Mouse (Mus musculus) hematopoietic stem cell, adult 5-6 weeks (primary cell): ENCODE results near the gene Gcn1l1. TPM values are rescaled to one million over a fixed set of nuclear protein-coding genes. Genes with fewer than 3 reads are reported as not detected.
A peak's percentile ranks its signal among the peaks of the same experiment; 100 is the strongest.

Experiments
- ATAC-seq, 2 experiments: fragments of 125-278 bp in 1 of 2; replicated peaks in 1 of 2; 2 replicates each; pipeline ENCODE4 v1.8.0; 2016 to 2017; ENCODE audit warnings: inconsistent platforms in 2 of 2, mild to moderate bottlenecking in 2 of 2, moderate number of reproducible peaks in 2 of 2, low read depth in 1 of 2, moderate TSS enrichment in 1 of 2; ENCODE audit not compliant: low FRiP score in 2 of 2, poor library complexity in 2 of 2, severe bottlenecking in 2 of 2, insufficient read depth in 1 of 2, low TSS enrichment in 1 of 2
- total RNA-seq: library from RNA; stranded (forward); fragments of 172-1452, 232-1000 nt; gene quantifications from 2 replicates; pipeline ENCODE4 v1.2.3, GENCODE M21; 2017

The Gcn1l1 gene
- total RNA-seq, 1 experiment from 2014 or later = 31.4 TPM

DNA sequence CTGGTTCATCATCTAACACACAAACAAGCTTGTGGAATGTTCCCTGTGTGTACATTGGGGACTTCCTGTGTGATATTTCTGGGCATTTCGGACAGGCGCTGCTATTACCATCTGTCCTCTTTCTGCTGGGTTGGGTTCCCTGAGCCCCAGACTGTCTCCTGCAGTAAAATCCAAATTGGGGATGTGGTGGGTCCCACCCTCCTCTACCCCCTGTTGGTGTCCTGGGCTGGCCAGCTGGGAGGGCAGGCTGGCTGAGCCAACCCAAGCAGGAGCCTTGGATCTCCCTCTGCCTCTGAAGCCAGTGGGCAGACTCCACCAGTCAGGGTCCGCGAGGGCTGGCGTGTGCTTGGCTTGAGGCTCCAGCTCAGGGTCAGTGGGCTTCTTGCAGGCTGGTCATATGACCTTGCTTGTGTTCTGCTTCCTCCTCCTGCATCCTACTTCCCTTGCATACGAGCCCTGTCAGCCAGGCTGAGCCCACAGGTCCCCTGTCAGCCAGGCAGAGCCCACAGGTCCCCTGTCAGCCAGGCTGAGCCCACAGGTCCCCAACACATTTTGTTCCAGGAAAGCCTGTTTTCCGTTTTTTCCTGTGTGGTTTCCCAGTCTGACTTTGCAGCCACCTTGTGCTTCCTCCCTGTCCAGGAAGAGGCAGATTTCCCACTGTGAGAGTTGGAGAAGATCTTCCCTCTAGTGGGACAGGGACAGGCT, 35.2 kb upstream of the Gcn1l1 start:
- ATAC-seq = peak; percentile 64 to 77

DNA sequence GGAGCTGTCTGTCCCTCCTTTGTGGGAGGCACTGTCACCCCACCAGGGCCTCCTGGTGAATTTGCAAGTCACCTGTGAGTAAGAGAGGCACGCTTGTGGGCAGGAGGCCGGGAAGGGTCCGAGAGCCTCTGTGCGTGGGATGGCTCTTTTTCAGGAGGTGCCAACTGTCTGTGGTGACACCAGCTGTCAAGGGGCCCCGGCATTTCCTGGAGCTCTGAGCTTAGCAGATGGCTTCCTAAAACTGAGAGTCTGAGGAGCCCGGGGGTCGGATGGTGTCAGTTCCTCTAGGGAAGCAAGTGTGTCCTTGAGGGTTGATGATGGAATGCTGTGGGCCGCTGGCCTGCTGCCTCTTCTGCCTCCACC, 34.6 kb upstream of the Gcn1l1 start:
- peak; percentile 17 to 34; a peak in 3 of 4 replicates for ATAC-seq

DNA sequence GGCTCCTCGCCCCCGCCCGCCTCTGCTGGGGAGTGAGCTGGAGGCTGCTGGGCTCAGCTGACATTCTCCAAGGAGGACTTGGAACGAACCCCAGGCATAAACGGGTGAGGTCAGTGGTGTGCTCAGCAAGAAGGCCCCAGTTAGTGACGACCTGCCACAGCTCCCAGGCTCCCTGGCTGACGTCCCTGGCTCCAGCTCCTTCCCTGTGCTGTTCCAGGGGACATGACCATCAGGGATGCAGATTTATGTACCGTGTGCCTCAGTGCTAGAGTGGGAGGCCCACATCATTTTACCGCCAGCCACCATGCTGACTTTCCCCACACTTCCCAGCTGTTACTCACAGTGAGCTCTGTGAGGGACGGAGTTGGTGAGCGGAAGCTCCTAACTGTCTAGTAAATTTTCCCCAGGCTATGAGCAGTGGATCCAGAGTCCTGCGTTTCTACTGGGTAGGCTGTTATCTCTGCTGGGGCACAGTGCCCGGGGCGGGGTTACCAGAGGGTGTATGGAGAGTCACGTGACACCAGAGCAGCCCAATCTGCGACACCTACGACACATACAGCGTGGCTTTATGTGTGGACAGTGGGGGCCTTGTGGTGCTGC, 33.3 kb upstream of the Gcn1l1 start:
- no peak for ATAC-seq

DNA sequence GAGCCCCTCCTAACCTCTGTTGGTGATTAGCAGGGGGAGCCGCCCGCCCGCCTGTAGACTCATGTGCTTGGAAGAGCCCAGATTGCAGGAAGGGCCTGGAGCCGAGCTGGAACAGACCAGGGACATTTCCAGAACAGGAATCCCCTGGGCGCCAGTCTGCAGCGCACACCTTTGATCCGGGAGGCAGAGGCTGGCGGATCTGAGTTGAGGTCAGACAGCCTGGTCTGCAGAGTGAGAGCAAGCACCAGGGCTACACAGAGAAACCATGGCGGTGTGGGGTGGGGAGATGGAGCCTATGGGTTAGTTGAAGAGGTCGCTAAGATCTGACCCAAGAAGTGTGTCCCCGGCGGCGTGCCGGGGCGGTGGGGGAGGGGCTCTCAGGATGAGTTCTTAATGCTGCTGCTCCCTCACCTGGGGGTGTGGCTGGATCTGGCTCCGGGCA, 30.7 kb upstream of the Gcn1l1 start:
- no peak for ATAC-seq

DNA sequence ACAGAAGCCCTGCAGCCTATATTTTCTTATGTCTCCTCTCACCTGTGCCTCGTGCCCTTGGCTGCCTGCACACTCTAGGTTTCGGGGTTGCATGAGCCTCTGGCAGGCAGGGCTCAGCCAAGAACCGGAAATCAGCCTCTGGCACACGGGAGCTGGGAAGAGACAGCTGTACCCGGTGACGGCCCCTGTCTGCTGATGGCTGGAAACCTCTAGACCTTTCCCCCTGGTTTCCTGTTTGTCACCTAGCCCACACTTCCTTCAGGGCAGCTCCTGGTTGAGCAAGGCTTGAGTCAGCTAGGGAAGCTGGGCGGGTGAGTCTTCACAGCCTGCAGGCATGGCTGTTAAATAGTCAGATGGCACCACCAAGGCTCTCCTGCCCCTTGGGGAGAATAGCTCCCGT, 30.2 kb upstream of the Gcn1l1 start:
- peak in 1 of 2 experiments; percentile 22; a peak in 1 of 4 replicates for ATAC-seq

DNA sequence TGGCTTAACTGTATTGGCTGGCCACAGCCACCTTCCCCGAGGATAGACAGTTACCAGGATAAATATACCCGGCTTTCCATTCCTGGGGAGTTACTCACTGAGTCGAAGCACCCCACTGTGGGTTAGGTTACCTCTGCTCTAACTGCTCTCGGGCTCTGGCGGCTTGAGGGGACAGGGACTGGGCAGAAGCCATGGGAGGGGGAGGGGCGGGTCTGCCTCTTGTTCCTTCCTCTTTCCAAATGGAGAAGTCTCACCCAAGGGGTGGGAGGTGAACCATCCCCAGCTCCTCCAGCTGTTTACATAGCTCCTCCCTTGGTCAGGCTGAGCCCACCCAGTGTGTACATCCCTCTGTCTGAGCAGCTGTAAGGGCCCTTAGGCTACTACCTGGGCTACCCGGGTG, 29.4 kb upstream of the Gcn1l1 start:
- ATAC-seq = peak in 1 of 2 experiments; percentile 43; a peak in 3 of 4 replicates

DNA sequence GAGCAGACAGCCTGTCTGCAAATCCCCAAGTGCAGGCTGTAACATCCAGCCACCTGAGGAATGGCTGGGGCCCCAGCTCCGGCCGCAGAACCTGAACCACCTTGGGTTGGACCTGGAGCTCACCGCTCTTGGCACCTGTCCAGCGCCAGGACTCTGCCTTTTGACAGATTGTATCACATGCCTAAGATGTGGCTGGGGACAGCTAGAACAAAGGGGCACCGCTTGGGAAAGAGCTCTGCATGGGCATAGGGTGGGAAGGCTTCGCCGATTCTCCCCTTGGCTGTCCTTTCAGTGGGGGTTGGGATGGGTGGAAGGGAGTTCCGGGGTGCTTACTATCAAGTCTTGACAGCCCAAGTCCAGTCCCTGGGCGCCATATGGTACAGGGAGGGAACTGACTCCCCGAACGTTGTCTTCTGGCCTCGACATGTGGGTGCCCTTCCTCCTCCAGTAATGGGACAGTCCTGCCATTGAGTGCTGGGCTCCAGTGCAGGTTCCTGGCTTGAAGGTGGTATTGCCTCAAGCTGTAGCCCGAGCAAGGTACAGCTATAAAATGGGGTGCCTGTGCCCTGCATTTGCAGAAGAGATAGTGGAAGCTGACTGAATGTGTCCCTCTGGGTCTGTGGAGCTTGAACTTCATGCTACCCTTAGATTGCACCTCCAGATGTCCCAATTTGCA, 26.9 kb upstream of the Gcn1l1 start:
- ATAC-seq = no peak

DNA sequence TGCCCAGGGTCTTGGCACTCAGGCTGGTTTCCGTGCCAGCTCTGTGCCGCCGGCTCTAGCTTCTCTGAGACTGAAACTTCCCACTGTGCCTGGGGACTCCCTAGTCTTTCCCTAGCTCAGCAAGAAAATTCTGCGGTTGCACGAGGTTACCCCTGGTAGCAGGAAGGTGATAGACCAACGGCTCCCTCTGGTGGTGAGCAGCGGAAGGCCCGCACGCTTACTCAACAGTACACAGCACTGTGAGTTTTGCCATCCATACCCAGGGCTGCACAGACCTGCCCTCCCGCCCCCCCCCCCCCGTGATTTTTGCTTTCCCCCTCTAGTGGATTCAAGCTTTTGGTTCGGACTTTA, 26.4 kb upstream of the Gcn1l1 start:
- peak; percentile 54 to 59 for ATAC-seq

DNA sequence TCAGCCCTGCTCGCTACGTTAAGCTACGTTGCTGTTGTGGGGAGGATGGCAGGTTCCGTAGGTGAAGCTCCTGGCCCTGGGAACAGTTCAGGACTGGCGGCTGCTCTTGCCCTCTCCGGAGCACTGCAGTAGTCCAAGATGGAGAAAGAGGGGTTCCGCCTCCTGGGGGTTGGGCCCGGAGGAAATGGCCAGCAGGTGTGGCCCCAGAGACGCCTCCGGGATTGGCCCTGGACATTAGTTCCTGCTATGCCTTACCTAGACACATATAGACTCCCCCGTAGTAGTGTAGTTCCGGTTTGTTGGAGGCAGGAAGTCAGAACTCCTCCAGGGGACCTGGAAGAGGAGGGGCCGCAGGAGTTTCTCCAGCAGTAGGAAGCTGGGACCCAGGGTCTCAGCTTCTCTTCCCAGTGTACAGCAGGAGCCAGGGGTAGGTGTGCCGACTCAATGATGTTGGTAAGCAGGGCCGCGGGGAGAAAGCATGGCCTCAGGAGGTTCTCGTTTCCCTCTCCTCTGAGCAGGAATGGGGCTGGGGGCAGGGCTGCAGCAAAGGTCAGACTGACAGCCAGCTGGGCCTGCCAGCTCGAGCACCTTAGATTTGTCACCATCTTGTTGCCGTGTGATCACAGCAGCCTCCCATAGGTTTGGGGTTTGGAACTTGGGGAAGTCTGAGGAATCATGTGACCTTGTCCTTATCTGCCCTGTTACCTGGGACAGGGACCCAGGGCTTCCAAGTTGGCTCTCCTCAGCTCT, 22.2 kb upstream of the Gcn1l1 start:
- ATAC-seq = peak; percentile 20 to 57; a peak in 2 of 4 replicates

DNA sequence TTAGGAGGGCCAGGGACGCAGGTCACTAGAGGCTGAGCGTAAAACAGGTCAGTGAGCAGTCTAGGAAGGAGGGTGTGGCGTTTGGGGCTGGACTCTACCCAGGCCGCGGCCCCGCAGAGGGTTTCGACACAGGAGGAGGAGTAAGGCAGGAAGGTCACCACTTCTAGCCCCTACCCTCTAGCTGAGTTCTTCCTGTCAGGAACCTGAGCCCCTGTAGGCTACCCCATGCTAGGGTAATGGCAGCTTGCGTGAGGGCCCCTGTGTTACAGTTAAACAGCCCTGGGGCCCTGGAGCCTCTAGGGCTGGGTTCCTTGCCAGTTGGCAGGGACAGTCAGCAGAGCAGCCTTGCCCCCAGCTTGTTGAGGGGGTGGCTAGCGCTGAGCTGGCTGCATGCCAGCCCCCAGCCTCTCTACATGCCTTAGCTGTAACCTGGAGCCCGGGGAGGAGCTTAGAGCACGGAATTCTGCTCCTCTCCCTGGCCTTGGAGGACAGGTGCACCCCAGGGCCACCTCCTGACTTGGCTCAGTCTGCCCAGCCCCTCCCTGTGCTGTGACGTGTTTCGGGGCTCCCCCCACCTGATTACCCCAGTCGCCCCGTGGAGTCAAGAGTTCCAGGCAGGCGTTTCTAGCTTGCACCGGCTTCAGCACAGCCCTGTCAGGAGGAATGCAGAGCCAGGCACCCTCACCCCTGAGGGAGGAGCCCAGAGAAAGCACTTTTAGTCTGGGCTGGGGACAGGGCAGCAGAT, 21.4 kb upstream of the Gcn1l1 start:
- ATAC-seq = peak; percentile 30 to 42

DNA sequence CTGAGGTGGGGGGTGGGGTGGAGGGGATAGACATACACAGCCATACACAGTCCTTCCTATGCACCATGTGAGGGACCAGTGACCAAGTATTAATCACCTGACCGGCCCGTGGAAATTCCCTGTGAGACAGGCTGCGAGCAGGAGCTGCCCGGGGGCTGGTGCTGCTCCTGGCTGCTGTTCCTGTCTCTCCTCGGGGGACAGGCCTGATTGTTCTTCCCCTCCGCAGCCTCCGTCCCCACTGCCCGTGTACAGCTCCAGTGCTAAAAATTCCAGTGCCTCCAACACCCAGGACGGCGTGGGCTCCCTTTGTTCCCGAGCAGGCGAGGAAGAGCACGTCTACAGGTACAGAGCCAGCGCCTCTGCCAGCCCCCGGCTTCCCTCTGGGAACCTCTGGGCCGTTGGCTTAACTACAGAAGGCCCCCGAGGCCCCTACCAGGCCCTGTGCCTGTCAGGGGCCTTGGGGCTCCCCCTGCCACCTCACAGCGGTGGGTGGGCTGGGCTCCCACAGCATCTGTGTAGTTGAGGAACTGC, 20.3 kb upstream of the Gcn1l1 start:
- no peak for ATAC-seq

DNA sequence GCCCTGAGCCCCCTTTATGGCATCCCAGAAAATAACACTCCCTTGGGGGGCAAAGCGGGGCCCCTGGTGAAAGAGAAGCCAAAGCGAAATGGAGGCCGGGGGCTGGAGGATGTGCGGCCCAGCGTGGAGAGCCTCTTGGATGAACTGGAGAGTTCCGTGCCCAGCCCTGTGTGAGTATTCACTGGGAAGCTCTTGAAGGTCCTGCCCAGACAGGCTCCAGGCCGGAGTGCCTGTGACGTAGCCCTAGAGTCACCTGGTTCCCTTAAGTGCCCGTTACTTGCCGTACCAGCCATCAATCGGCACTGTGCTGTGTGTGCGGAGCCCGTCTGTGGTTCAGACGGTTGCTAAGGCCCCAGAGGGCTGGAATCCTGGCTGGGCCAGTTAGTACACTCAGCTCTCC, 19.4 kb upstream of the Gcn1l1 start:
- no peak for ATAC-seq

DNA sequence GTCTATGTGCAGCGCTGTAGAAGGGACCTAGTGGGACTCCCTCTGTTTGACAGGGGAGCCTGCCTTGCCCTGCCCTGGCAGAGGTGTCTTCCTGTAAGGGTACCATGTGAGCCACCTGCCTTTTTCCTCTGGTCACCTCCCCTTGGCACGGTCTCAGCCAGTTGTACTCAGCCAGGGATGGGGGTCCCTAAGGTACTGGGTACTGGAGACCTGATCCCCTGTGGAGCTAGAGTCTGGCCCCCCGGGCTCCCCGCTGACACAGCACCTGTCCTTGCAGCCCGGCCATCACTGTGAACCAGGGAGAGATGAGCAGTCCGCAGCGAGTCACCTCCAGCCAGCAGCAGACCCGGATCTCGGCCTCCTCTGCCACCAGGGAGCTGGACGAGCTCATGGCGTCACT, 18.5 kb upstream of the Gcn1l1 start:
- ATAC-seq = no peak

DNA sequence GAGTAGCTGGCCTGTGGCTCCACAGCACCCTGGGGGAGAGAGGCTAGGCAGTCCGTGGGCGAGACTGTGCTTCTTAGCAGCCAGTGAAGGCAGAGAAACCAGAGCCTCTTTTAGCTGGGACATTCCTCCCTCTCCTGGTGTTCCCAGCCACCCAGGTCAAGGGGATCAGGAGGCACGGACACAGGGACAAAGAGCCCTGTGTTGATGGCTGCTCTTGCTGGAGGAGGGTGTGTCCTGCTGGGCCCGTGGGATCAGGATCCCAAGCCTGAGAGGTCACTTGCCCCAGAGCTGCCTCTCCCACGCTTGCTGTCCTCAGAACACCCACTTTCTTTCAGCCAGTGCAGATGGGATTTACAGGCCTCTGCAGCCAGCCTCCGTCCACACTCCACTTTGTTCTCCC, 18.0 kb upstream of the Gcn1l1 start:
- ATAC-seq = no peak

DNA sequence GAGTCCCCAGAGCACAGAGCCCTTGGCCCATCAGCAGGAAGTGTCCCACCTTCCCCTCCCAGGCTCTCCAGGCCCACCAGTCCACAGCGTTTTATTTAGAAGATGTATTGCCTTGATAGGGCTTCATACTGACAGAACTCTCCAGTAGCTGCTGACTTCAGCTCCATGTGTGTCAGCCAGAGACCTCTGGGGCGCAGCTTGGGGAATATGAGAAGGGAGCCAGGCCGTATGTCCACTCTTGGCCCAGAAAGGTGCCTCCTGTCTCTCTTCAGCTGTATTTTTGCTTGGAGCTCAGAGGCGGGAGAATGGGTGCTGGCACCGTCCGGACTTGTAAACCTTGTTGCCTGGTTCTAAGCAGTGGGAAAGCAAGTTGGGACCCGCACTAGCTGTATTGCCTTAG, 17.6 kb upstream of the Gcn1l1 start:
- ATAC-seq = no peak

DNA sequence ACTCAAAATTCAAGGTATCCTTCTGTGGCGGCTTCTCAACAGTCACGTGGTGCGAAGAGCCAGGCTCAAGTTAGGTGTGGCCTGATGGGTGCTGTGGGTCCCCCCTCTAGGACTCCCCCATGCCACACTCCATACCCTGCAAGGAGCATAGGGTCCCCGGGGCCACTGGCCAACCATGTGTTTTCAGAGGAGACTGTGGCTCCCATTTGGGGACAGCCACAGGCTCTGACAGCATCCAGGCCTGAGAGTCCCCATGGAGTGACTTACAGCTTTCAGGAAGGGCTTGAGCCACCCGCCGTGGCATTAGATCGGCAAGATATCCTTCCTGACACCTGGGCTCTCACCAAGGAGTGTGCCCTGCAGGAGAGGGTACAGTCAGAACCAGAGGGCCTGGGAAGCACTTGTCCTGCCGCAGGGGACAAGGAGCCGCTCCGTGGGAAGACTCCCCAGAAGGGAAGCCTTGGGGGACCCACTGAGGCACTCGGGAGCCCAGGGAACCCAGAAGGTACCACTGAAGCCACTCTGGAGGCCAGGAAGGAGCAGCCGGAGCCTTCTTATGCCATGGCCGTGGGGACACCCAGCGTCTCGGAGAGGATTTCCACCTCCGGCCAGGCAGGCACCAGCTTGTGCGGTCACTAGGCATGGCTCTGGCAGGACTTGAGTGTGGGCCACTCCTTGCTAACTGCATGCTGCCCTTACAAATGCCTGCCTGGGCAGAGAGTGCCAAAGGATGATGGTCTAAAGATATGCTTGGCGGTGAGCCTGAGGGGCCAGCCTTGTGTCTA, 16.4 kb upstream of the Gcn1l1 start:
- ATAC-seq = no peak
